Mouse (Mus musculus): ENCODE results near the gene Ddx31. TPM values are rescaled to one million over a fixed set of nuclear protein-coding genes. Genes with fewer than 3 reads are reported as not detected.

The Ddx31 gene
- 5.5 TPM in 2 replicates for polyA plus RNA-seq (2012)

GRCm38 (mm10) chr2:28840222-28840951 lies at the start of gene Ddx31, which contains the start of gene Gtf3c4:
Gene Ddx31 (plus strand): TSS chr2:28840406.
Gene Gtf3c4 (minus strand): TSS chr2:28840360.

GRCm38 (mm10) chr2:28916513-28916865 lies 76.3 kb downstream of the Ddx31 start, which contains the start of gene Barhl1:
Gene Barhl1 (minus strand): TSS chr2:28916668.

Other genes with a start within 250 kb of the Ddx31 start
- 76.4 and 100 TPM in 2 replicates for gene Gfi1b, start 218.4 kb upstream of the Ddx31 start, polyA plus RNA-seq (2012)
- gene Tsc1, start 199.2 kb upstream of the Ddx31 start, polyA plus RNA-seq (2012): 2.4 and 4.5 TPM in 2 replicates
- 0.21 and 0.43 TPM in 2 replicates for gene Spaca9, start 140.7 kb upstream of the Ddx31 start, polyA plus RNA-seq (2012)
- gene Ak8, start 140.2 kb upstream of the Ddx31 start, polyA plus RNA-seq (2012): 0.23 and 0.36 TPM in 2 replicates
- gene Gtf3c4, start within 50 bp of the Ddx31 start, polyA plus RNA-seq (2012): 18.7 and 25.9 TPM in 2 replicates
- not detected in 2 replicates for gene Barhl1, start 76.3 kb downstream of the Ddx31 start, polyA plus RNA-seq (2012)
- gene Cfap77, start 214.7 kb downstream of the Ddx31 start, polyA plus RNA-seq (2012): 0.16 and 0.35 TPM in 2 replicates
- 5.8 and 7.0 TPM in 2 replicates for gene Ttf1, start 219.9 kb downstream of the Ddx31 start, polyA plus RNA-seq (2012)